Mouse (Mus musculus) liver, embryonic 12.5 days (tissue): ENCODE data around the gene Mtmr1. TPM values are rescaled to one million over a fixed set of nuclear protein-coding genes. Genes with fewer than 3 reads are reported as not detected.

Experiments used
- ATAC-seq: fragments of 200-750 bp; cut with Nextera tagmentation; 2 replicates; pipeline ENCODE4 v1.8.0; 2017; ENCODE audit warnings: moderate number of reproducible peaks, mild to moderate bottlenecking, moderate library complexity
- H3K27ac ChIP-seq: fragments of 300-500 bp; sonication (generic); 2 replicates; pipeline ENCODE4 v1.5.1; 2016; ENCODE audit warnings: mild to moderate bottlenecking
- H3K27me3 ChIP-seq: fragments of 300-500 bp; sonication (generic); replicated peaks from 2 replicates; pipeline ENCODE4 v1.6.1; 2016; ENCODE audit warnings: mild to moderate bottlenecking, moderate library complexity
- H3K36me3 ChIP-seq: fragments of 300-500 bp; sonication (generic); 2 replicates; pipeline ENCODE4 v1.6.1; 2016; ENCODE audit warnings: mild to moderate bottlenecking, moderate library complexity
- H3K4me1 ChIP-seq: fragments of 300-500 bp; sonication (generic); 2 replicates; pipeline ENCODE4 v1.6.1; 2016
- H3K4me2 ChIP-seq: fragments of 300-500 bp; sonication (generic); 2 replicates; pipeline ENCODE4 v1.6.1; 2016; ENCODE audit warnings: mild to moderate bottlenecking, moderate library complexity
- H3K4me3 ChIP-seq: fragments of 300-500 bp; sonication (generic); 2 replicates; pipeline ENCODE4 v1.5.1; 2016; ENCODE audit warnings: mild to moderate bottlenecking, moderate library complexity
- H3K9ac ChIP-seq: fragments of 300-500 bp; sonication (generic); 2 replicates; pipeline ENCODE4 v1.6.1; 2016; ENCODE audit warnings: mild to moderate bottlenecking, moderate library complexity
- H3K9me3 ChIP-seq: fragments of 300-500 bp; sonication (generic); replicated peaks from 2 replicates; pipeline ENCODE4 v1.6.1; 2016; ENCODE audit warnings: mild to moderate bottlenecking, moderate library complexity
- WGBS: fragments of 180-500 bp; shearing (Covaris S2); methylation state at CpG from one replicate; pipeline ENCODE4 v1.1.7; 2016; ENCODE audit not compliant: insufficient replicate concordance; 5-methylcytosine and 5-hydroxymethylcytosine counted together
- polyA plus RNA-seq: library from polyadenylated mRNA; unstranded; fragments of >200 nt; fragmentation: Nextera tagmentation; extraction: Ambion mirVana; gene quantifications from 2 replicates; pipeline ENCODE4 v1.2.1, GENCODE M21; 2016

The Mtmr1 gene
- polyA plus RNA-seq, 1 experiment from 2014 or later = 8.4 TPM

GRCm38 (mm10) chrX:71408386-71408785 is 43.8 kb downstream of the Mtmr1 start:
- H3K9ac ChIP-seq = no peak overlapping the region
- 74% methylated on average over 1 of the region's 1 CpGs for WGBS

GRCm38 (mm10) chrX:71412776-71413175 is 48.2 kb downstream of the Mtmr1 start:
- no peak for ATAC-seq
- Histone ChIP-seq H3K9me3 (no peaks in the 10 kb centered on the region), H3K27me3 (no peaks in the 10 kb centered on the region), H3K4me1 (no peaks in the 10 kb centered on the region), H3K4me2 (no peak overlapping the region), H3K27ac (no peak overlapping the region), H3K4me3 (no peak overlapping the region), H3K36me3 (peaks cover 9% of the 10 kb centered on the region; the same call in 1 of the 2 replicates), H3K9ac (no peak overlapping the region)
- 71% methylated on average over 3 of the region's 3 CpGs for WGBS

More at GRCm38 (mm10) chrX:71408386-71408785, 43.8 kb downstream of the Mtmr1 start:
- no peaks in the 10 kb centered on the region for H3K36me3 ChIP-seq
- H3K4me1 ChIP-seq = no peaks in the 10 kb centered on the region
- no peak overlapping the region for H3K4me3 ChIP-seq
- no peak overlapping the region for H3K27ac ChIP-seq
- ATAC-seq = no peak
- H3K4me2 ChIP-seq = no peak overlapping the region
- no peaks in the 10 kb centered on the region for H3K9me3 ChIP-seq
- H3K27me3 ChIP-seq = 0 out of 2 replicates have a peak, but pooled peaks cover 5% of the 10 kb centered on the region

GRCm38 (mm10) chrX:71413616-71414015 is 49.1 kb downstream of the Mtmr1 start:
- ATAC-seq = no peak
- WGBS = 80% methylated on average over 4 of the region's 4 CpGs
- Histone ChIP-seq H3K27me3 (no peaks in the 10 kb centered on the region), H3K4me1 (no peaks in the 10 kb centered on the region), H3K9me3 (no peaks in the 10 kb centered on the region), H3K36me3 (peaks cover 11% of the 10 kb centered on the region; the same call in 1 of the 2 replicates), H3K9ac (no peak overlapping the region), H3K4me2 (no peak overlapping the region), H3K27ac (no peak overlapping the region), H3K4me3 (no peak overlapping the region)

- Histone ChIP-seq H3K4me2 (no peak overlapping the region), H3K4me3 (no peak overlapping the region), H3K9me3 (no peaks in the 10 kb centered on the region), H3K4me1 (peaks cover 16% of the 10 kb centered on the region), H3K36me3 (peaks cover 17% of the 10 kb centered on the region; the same call in 1 of the 2 replicates), H3K27me3 (0 out of 2 replicates have a peak, but pooled peaks cover 6% of the 10 kb centered on the region), H3K27ac (no peak overlapping the region), H3K9ac (no peak overlapping the region)
- 57% methylated on average over 1 of the region's 1 CpGs for whole genome bisulfite sequencing
- ATAC-seq = no peak
Measured at GRCm38 (mm10) chrX:71424852-71425251, 60.3 kb downstream of the Mtmr1 start.

- no peak overlapping the region for H3K4me2 ChIP-seq
- H3K9ac ChIP-seq = no peak overlapping the region
- no peaks in the 10 kb centered on the region for H3K9me3 ChIP-seq
- H3K27ac ChIP-seq = no peak overlapping the region
- WGBS = 44% methylated on average over 9 of the region's 9 CpGs
- no peak overlapping the region for H3K4me3 ChIP-seq
- H3K36me3 ChIP-seq = peaks cover 17% of the 10 kb centered on the region; the same call in 1 of the 2 replicates
- 0 out of 2 replicates have a peak, but pooled peaks cover 6% of the 10 kb centered on the region for H3K27me3 ChIP-seq
- peaks cover 16% of the 10 kb centered on the region for H3K4me1 ChIP-seq
- ATAC-seq = peak; percentile 44
Measured at GRCm38 (mm10) chrX:71425746-71426519, 61.4 kb downstream of the Mtmr1 start.

GRCm38 (mm10) chrX:71427491-71427890 is 62.9 kb downstream of the Mtmr1 start:
- Histone ChIP-seq H3K27me3 (no peaks in the 10 kb centered on the region), H3K9me3 (no peaks in the 10 kb centered on the region), H3K27ac (no peak overlapping the region), H3K4me2 (no peak overlapping the region), H3K36me3 (peaks cover 11% of the 10 kb centered on the region; the same call in 1 of the 2 replicates), H3K4me3 (no peak overlapping the region), H3K4me1 (peaks cover 22% of the 10 kb centered on the region), H3K9ac (no peak overlapping the region)
- peak; percentile 65; the same call in 1 of the 2 replicates for ATAC-seq

- no peaks in the 10 kb centered on the region for H3K27me3 ChIP-seq
- 80% methylated on average over 5 of the region's 5 CpGs for WGBS
- no peak overlapping the region for H3K27ac ChIP-seq
- ATAC-seq = no peak
- no peaks in the 10 kb centered on the region for H3K9me3 ChIP-seq
- H3K9ac ChIP-seq = no peak overlapping the region
- H3K4me1 ChIP-seq = peaks cover 19% of the 10 kb centered on the region
- no peak overlapping the region for H3K4me2 ChIP-seq
- no peak overlapping the region for H3K4me3 ChIP-seq
- peaks cover 5% of the 10 kb centered on the region; the same call in 1 of the 2 replicates for H3K36me3 ChIP-seq
Measured at GRCm38 (mm10) chrX:71430900-71431299, 66.3 kb downstream of the Mtmr1 start.

GRCm38 (mm10) chrX:71434448-71434847 is 69.9 kb downstream of the Mtmr1 start:
- H3K9me3 ChIP-seq = no peaks in the 10 kb centered on the region
- peaks cover 6% of the 10 kb centered on the region for H3K4me1 ChIP-seq
- H3K27me3 ChIP-seq = no peaks in the 10 kb centered on the region; the same call in 1 of the 2 replicates
- H3K9ac ChIP-seq = no peak overlapping the region
- no peak overlapping the region for H3K4me3 ChIP-seq
- no peak for ATAC-seq
- WGBS = 90% methylated on average over 1 of the region's 1 CpGs
- no peak overlapping the region for H3K27ac ChIP-seq
- H3K36me3 ChIP-seq = peaks cover 12% of the 10 kb centered on the region
- no peak overlapping the region for H3K4me2 ChIP-seq

- peaks cover 6% of the 10 kb centered on the region for H3K4me1 ChIP-seq
- peaks cover 16% of the 10 kb centered on the region for H3K36me3 ChIP-seq
- no peak overlapping the region for H3K27ac ChIP-seq
- ATAC-seq = no peak
- 79% methylated on average over 8 of the region's 8 CpGs for WGBS
- H3K9me3 ChIP-seq = no peaks in the 10 kb centered on the region
- no peaks in the 10 kb centered on the region; the same call in 1 of the 2 replicates for H3K27me3 ChIP-seq
- H3K4me2 ChIP-seq = no peak overlapping the region
- no peak overlapping the region for H3K9ac ChIP-seq
- no peak overlapping the region for H3K4me3 ChIP-seq
Measured at GRCm38 (mm10) chrX:71434860-71435259, 70.3 kb downstream of the Mtmr1 start.

GRCm38 (mm10) chrX:71435542-71435941 is 71.0 kb downstream of the Mtmr1 start:
- no peak for ATAC-seq
- H3K4me1 ChIP-seq = peaks cover 6% of the 10 kb centered on the region
- H3K9ac ChIP-seq = no peak overlapping the region
- no peak overlapping the region for H3K27ac ChIP-seq
- no peaks in the 10 kb centered on the region for H3K9me3 ChIP-seq
- no peaks in the 10 kb centered on the region; the same call in 1 of the 2 replicates for H3K27me3 ChIP-seq
- no peak overlapping the region for H3K4me2 ChIP-seq
- 77% methylated on average over 2 of the region's 2 CpGs for WGBS
- H3K36me3 ChIP-seq = peaks cover 19% of the 10 kb centered on the region
- H3K4me3 ChIP-seq = no peak overlapping the region

GRCm38 (mm10) chrX:71439473-71439872 is 74.9 kb downstream of the Mtmr1 start:
- H3K27ac ChIP-seq = no peak overlapping the region
- H3K9me3 ChIP-seq = no peaks in the 10 kb centered on the region
- WGBS = 55% methylated on average over 6 of the region's 6 CpGs
- no peaks in the 10 kb centered on the region; the same call in 1 of the 2 replicates for H3K27me3 ChIP-seq
- no peak overlapping the region for H3K9ac ChIP-seq
- peaks cover 23% of the 10 kb centered on the region for H3K36me3 ChIP-seq
- no peaks in the 10 kb centered on the region for H3K4me1 ChIP-seq
- no peak for ATAC-seq
- H3K4me2 ChIP-seq = no peak overlapping the region
- no peak overlapping the region for H3K4me3 ChIP-seq

GRCm38 (mm10) chrX:71442916-71443315 is 78.4 kb downstream of the Mtmr1 start:
- Histone ChIP-seq H3K27ac (no peak overlapping the region), H3K9ac (no peak overlapping the region), H3K9me3 (no peaks in the 10 kb centered on the region), H3K36me3 (peaks cover 20% of the 10 kb centered on the region), H3K4me2 (no peak overlapping the region), H3K4me3 (no peak overlapping the region), H3K27me3 (no peaks in the 10 kb centered on the region), H3K4me1 (no peaks in the 10 kb centered on the region)
- WGBS = 57% methylated on average over 5 of the region's 5 CpGs
- ATAC-seq = no peak
